Mouse (Mus musculus): Measurements from ENCODE around the gene Ciart.

DNA sequence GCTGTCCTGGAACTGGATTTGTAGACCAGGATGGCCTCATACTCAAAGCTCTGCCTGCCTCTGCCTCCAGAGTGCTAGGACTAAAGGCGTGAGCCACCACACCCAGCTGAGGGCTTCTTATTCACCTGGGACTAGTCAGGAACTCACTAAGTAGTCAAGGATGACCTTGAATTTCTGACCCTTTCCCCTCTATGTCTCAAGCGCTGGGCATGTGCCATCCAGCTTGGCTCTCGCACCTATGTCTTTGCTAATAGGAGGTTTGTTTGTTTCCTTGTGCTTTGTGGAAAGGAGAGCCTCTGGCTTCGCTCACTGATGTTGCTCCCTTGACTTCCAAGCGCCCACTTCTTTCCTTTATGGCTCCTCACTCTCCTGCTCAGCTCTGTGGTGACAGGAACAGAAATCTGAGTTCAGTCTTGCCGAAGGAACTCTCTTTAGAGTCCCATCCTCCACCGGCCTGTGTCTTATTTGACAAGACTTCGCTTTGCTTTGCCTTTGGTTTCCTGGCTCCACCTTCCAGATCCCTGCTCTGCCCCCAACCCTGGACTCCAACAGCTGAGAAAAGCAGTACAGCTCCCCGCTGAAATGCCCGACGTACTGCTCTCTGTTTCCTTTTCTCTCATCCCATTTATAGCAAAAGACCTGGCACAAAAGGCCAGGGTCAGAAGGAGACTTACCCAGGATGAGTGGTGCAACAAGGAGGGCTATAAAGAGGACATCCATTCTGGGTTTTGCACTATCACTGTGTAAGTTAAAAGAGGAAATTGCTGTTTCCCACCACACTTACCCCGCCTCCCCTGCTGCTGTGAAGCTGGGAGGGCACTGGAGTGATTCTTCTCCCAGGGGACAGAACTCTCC lies 9.4 kb upstream of the Ciart start, which contains the start of gene BC028528:
- TF ChIP-seq MYC (IDR thresholded peaks at IDR 0.05; ENCODE audit: low read depth, low read length) (no peak), POLR2A (IDR thresholded peaks at IDR 0.05; ENCODE audit: low read depth, low read length) (peak; percentile 59), E2F4 (IDR thresholded peaks at IDR 0.05; ENCODE audit: insufficient replicate concordance, low read depth, low read length) (no peak; the same call in 1 of the 2 replicates), USF1 (IDR thresholded peaks at IDR 0.05; ENCODE audit: low read depth, low read length) (no peak), EP300 (IDR thresholded peaks at IDR 0.05; ENCODE audit: low read length) (peak; percentile 49), ZNF384 (IDR thresholded peaks at IDR 0.05; ENCODE audit: low read depth, low read length) (no peak), CTCF (conservative IDR thresholded peaks at IDR 0.05 in 1 of 2, IDR thresholded peaks at IDR 0.05 in 1 of 2; ENCODE audit: low read depth in 2 of 2, low read length in 2 of 2) (no peak)
